Mouse (Mus musculus) kidney, adult 11 months (tissue): ENCODE measurements at regions not wholly inside any gene's neighbourhood (a gene's known extent, or its start where the extent isn't known, plus 50 kb on each side); places are given as distances from the start of the nearest gene placed in this dataset.

Source experiments
- DNase-seq: peaks from one replicate; pipeline ENCODE4 v3.0.0; 2022

- no peak for DNase-seq
Measured at GRCm38 (mm10) chr13:6260321-6260865, 287.6 kb upstream of the Pitrm1 start.

DNA sequence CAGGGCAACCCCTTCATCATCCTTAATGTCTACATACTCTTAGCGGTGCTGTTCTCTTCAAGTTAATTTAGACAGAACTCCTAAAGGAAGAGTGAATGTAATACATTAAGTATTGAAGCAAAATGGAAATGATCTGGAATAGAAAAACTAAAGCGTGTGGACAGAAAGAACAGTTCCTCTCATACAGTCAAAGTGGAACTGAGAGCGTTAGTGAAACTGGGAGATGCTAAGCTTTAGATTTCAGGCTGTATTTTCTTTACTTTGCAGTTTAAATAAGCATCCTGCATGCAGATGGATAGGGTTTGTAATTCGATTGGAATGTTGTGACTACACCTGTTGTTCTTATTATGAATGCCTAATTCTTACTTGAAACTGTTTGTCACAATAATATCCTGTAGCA, 286.5 kb upstream of the Pitrm1 start:
- DNase-seq: no peak

DNA sequence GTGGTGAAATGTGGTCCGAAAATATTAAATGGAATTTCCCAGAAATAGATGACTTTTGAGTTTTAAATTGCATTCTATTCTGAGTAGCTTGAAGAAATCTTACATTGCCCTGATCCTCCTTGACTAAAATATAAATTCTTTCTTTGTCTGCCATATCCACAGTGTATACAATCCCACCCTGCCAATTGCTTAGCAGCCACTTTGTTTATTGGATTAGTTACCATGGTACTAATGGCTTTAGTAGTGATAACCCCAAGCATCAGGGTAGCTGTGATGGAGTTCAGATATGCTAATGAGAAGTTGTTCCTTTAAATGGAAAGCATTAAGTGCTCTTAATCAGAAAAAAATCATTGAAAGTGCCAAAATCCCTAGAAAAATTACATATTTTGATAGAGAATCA, 277.4 kb upstream of the Pitrm1 start:
- no peak for DNase-seq

GRCm38 (mm10) chr13:6272932-6273331, 275.0 kb upstream of the Pitrm1 start:
- no peak for DNase-seq

- no peak for DNase-seq
Measured at GRCm38 (mm10) chr13:6280073-6280472, 267.9 kb upstream of the Pitrm1 start.

DNA sequence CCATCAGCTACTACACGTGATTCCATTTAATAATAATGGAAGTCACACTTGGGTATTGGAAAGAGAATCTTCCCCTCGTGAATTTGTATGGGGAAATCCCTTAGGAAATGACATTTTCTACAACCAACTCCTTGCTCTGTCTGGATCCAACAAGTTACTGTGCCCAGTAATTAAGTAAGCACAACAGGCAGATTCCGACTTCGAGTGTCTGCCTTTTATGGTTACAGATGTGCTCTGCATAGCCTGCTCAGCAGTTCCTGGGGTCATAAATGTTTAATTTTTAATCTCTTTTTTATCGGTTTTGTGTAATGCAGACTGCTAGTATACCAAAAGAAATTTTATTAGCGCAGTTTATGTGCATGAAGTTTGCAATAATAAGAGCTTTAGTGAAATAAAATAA, 259.8 kb upstream of the Pitrm1 start:
- no peak for DNase-seq

DNA sequence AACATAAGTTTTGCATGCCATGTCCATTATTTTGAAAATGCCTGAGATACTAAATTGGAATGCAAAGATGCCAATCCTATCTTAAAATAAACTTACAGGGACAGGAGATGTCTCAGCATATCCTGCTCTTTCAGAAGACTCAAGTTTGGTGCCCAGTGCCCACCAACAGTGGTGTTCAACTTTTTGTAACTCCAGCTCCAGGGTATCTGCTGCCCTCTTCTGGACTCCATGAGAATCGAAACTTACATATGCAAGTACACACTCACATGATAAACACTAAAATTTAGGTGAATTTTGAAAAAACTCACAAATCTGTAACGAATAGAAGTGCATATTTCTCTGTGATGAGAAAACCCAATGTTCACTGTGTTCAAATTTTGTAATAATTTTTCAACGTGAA, 255.9 kb upstream of the Pitrm1 start:
- no peak for DNase-seq

GRCm38 (mm10) chr13:6305718-6306117, 242.2 kb upstream of the Pitrm1 start:
- no peak for DNase-seq

DNA sequence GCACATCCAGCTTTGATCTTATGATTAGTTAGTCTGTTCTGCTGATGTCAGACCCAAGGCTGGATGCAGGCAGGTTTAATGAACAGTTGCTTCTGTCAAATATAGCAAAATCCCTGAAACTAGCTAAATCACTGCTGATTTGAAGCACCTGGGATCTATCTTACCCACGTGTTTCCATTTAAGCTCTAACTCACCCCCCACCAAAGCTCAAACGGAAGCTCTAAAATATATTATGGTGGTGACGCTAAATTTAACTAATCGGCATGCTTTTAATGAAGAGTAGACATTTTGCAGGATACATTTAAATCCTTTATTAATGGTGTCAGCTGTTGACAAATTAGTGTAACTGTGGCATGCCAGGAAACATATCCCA, 241.3 kb upstream of the Pitrm1 start:
- no peak for DNase-seq

DNA sequence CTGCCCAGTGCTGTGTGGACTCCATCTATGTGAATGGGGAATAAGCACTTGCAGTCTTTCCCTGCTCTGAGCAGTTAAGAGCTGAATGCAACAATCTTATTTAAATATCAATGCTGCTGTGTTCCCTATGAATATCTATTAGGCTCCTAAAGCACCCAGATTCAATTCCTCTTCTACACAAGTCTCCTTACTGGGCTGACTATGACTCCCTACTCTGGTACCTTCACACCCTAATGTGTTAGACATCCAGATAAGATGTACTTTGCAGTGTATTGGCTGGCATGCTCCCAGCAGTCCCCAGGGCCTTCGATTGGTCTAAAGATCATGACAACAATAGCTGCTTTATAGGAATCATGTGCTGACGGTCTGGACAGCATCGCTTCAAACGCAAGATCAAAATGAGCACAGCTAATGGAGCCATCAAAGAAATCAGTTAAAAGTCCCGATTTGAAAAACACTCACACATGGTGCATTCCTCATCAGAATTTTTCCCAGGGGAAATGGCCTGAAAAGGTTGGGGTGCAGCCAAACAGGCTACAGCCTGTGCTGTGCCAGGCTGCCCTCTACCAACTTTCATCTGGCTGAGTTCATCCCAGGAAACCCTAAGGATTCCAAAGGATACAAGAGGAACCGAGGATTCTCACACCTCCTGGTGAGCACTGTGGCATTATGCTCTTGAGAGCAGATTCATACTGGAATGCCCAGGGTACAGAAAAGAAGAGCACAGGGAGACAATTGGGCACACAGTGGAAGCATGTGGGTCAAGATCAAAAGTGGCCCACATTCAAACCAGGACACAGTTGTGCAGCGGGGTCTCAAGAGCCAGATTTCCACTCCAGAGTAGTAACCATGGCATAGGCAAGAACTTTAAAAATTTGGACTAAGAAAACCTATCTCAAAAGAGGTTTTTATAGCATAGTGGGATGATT, 240.7 kb upstream of the Pitrm1 start:
- no peak for DNase-seq

GRCm38 (mm10) chr13:6316201-6316600, 231.7 kb upstream of the Pitrm1 start:
- DNase-seq: no peak

- DNase-seq: no peak
Measured at GRCm38 (mm10) chr13:6323948-6324347, 224.0 kb upstream of the Pitrm1 start.

DNA sequence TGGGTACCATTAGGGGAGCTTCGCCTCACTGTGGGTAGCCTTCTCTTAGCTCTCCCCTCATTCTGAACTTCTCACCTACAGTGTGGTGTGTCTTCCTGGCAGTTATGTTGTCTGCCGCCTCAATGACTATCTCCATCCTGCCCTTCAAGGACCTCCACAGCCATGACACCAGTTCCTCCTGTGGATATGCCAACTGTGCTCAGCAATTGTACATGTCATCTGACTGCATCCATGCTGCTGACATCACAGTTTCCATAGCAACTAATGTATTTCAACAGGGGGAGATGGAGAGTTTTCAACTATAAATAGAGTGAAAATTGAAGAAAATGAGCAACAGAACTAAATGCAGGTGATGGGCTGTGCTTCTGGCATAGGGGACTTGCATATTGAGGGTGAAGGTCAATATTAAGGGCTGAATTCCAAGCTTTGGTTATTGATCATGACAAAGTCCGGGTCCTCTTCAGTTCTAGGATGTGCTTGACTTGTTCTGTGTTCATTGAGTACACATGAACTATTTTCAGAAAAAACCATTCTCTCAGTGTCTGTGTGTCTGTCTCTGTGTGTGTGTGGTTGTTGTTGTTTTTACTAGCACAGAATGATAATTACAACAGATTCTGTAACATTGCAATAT, 217.5 kb upstream of the Pitrm1 start:
- DNase-seq: no peak

- no peak for DNase-seq
Measured at GRCm38 (mm10) chr13:6340157-6340556, 207.8 kb upstream of the Pitrm1 start.

GRCm38 (mm10) chr13:6341102-6341737, 206.7 kb upstream of the Pitrm1 start:
- no peak for DNase-seq

- DNase-seq: no peak
Measured at GRCm38 (mm10) chr13:6365169-6365568, 182.8 kb upstream of the Pitrm1 start.

- DNase-seq: no peak
Measured at GRCm38 (mm10) chr13:6367661-6368060, 180.3 kb upstream of the Pitrm1 start.

DNA sequence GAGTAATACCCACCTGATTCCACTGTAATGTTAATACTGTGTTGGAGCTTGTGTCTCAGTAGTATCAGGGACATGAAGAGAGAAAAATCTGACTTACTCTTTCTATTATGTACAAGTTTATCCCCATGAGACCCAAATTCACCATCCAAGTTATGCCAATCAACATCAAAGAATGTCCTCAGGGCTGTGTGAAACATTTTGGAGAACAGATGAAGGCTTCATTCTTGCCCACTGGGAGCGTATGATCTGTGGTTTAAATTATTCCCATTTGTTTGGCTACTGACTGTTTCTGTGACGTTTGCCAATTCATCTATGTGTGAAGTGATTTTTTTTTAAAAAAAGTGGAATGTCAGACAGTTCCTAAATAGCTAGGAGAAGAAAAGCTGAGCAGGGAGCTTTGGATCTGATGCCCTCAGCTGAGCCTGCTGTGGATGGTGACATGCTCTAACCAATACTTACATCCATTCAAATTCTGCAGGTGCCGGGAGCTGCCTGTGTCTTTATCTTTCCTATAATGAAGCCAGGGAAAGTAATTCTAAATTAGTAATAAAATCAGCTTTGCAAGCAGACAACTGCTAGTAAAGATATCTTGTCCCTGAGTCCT, 173.3 kb upstream of the Pitrm1 start:
- no peak for DNase-seq

DNA sequence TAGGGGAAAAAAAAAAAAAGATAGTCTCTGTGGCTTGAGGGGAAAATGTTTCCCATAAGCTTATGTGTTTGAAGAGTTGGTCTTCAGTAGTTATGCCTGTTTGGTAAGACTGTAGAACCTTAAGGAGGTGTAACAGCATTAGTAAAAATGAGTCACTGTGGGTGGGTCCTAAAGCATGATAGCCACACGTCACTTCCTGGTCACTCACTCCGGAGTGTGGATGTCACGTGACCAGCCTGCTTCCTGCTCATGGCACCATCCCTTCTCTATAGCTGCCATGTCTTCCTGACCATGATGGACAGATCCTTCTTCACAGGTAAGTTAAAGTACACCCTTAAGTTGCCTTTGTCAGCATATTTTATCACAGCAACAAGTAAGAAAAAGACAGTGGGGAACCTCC, 170.0 kb upstream of the Pitrm1 start:
- no peak for DNase-seq

GRCm38 (mm10) chr13:6395562-6396223, 152.3 kb upstream of the Pitrm1 start:
- DNase-seq: no peak

- no peak for DNase-seq
Measured at GRCm38 (mm10) chr13:6397648-6398047, 150.3 kb upstream of the Pitrm1 start.

GRCm38 (mm10) chr13:6431821-6432220, 116.1 kb upstream of the Pitrm1 start:
- DNase-seq: no peak

DNA sequence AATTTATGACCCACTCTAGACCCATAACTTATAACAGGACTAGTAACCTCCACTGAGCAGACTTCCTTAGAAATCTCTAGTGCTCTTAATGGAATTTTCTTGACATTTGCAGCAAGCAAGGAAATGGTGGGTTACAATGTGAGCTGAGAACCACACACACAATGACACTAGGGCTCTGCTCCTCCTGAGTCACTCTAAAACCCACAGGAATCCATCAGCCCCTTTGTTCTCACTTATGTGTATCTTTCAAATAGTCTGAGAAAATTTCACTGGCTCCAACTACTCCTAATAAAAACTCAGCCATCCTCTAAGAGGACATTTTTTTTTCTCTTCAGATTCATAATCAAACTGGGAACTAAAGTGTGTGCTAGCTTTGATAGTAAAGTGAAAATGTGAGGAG, 101.0 kb upstream of the Pitrm1 start:
- DNase-seq: no peak
